Mouse (Mus musculus): ENCODE data around the gene Magi3. TPM values are rescaled to one million over a fixed set of nuclear protein-coding genes. Genes with fewer than 3 reads are reported as not detected.
A peak's percentile ranks its signal among the peaks of the same experiment; 100 is the strongest.

Magi3 gene
- total RNA-seq, 2 experiments from 2014 or later, result 18.6 to 28.7 TPM

- DNase-seq, result peak; percentile 36 to 51
These were observed 1.2 kb downstream of the Magi3 start for GRCm38 (mm10) chr3:104218926-104219325.

GRCm38 (mm10) chr3:104189823-104190222 is 30.4 kb downstream of the Magi3 start:
- DNase-seq, result no peak

GRCm38 (mm10) chr3:104189234-104189633 is 30.9 kb downstream of the Magi3 start:
- DNase-seq, result no peak

GRCm38 (mm10) chr3:104184270-104184669 is 35.9 kb downstream of the Magi3 start:
- no peak for DNase-seq

GRCm38 (mm10) chr3:104183656-104184055 is 36.5 kb downstream of the Magi3 start:
- no peak for DNase-seq

GRCm38 (mm10) chr3:104182711-104183110 is 37.5 kb downstream of the Magi3 start:
- DNase-seq, result no peak

GRCm38 (mm10) chr3:104161347-104161746 is 58.8 kb downstream of the Magi3 start:
- no peak for DNase-seq

GRCm38 (mm10) chr3:104160603-104161002 is 59.6 kb downstream of the Magi3 start:
- DNase-seq, result no peak

GRCm38 (mm10) chr3:104150146-104150545 is 70.0 kb downstream of the Magi3 start:
- no peak for DNase-seq

GRCm38 (mm10) chr3:104142376-104142775 is 77.8 kb downstream of the Magi3 start:
- peak; percentile 4 to 33 for DNase-seq

- no peak for DNase-seq
These were observed 81.2 kb downstream of the Magi3 start for GRCm38 (mm10) chr3:104138953-104139450.

- no peak for DNase-seq
These were observed 94.5 kb downstream of the Magi3 start for GRCm38 (mm10) chr3:104125628-104126027.

- no peak for DNase-seq
These were observed 96.3 kb downstream of the Magi3 start for GRCm38 (mm10) chr3:104123846-104124245.

- DNase-seq, result peak; percentile 37 to 57
These were observed 110.7 kb downstream of the Magi3 start for GRCm38 (mm10) chr3:104109478-104109877.

- peak; percentile 63 to 76 for DNase-seq
These were observed 115.2 kb downstream of the Magi3 start for GRCm38 (mm10) chr3:104104942-104105341.

- DNase-seq, result no peak
These were observed 118.5 kb downstream of the Magi3 start for GRCm38 (mm10) chr3:104101721-104102120.

- DNase-seq, result peak; percentile 37 to 61
These were observed 118.9 kb downstream of the Magi3 start for GRCm38 (mm10) chr3:104101249-104101648.

GRCm38 (mm10) chr3:104095936-104096335 is 124.2 kb downstream of the Magi3 start:
- DNase-seq, result no peak

GRCm38 (mm10) chr3:104094646-104095045 is 125.5 kb downstream of the Magi3 start:
- DNase-seq, result no peak

- DNase-seq, result peak in 1 of 2 experiments; percentile 10
These were observed 127.4 kb downstream of the Magi3 start for GRCm38 (mm10) chr3:104092759-104093158.

- no peak for DNase-seq
These were observed 138.1 kb downstream of the Magi3 start for GRCm38 (mm10) chr3:104082031-104082430.

GRCm38 (mm10) chr3:104078725-104079124 is 141.4 kb downstream of the Magi3 start:
- no peak for DNase-seq

- no peak for DNase-seq
These were observed 150.8 kb downstream of the Magi3 start for GRCm38 (mm10) chr3:104069395-104069794.

GRCm38 (mm10) chr3:104059001-104059622 is 161.1 kb downstream of the Magi3 start:
- no peak for DNase-seq

All from adrenal gland, postnatal 36 days (tissue).